Mouse (Mus musculus) heart, postnatal 0 days (tissue): ENCODE measurements around the gene Igfbp7. TPM values are rescaled to one million over a fixed set of nuclear protein-coding genes. Genes with fewer than 3 reads are reported as not detected.
"Not testable (repeated sequence)": the region's sequence is repeated elsewhere in the genome, so short reads cannot be mapped to it uniquely, and the experiment has no call there.

Experiments used
- ATAC-seq: fragments of 200-750 bp; cut with Nextera tagmentation; 2 replicates; pipeline ENCODE4 v1.8.0; 2017; ENCODE audit warnings: low read depth, moderate number of reproducible peaks, moderate library complexity; ENCODE audit not compliant: insufficient read depth
- DNase-seq: peaks from one replicate; pipeline ENCODE4 v3.0.0-alpha.2; 2016; ENCODE audit warnings: low spot score
- H3K27ac ChIP-seq: fragments of 300-500 bp; sonication (generic); 2 replicates; pipeline ENCODE4 v1.5.1; 2014; ENCODE audit warnings: low read depth, mild to moderate bottlenecking
- H3K27me3 ChIP-seq: fragments of 300-500 bp; sonication (generic); 2 replicates; pipeline ENCODE4 v1.6.1; 2014; ENCODE audit warnings: low read length, mixed read lengths; ENCODE audit not compliant: control insufficient read depth, insufficient read depth
- H3K36me3 ChIP-seq: fragments of 300-500 bp; sonication (generic); replicated peaks from 2 replicates; pipeline ENCODE4 v1.6.1; 2014; ENCODE audit warnings: low read length, mixed read lengths; ENCODE audit not compliant: control insufficient read depth, insufficient read depth
- H3K4me1 ChIP-seq: fragments of 300-500 bp; sonication (generic); 2 replicates; pipeline ENCODE4 v1.6.1; 2014; ENCODE audit warnings: antibody characterized with exemption; ENCODE audit not compliant: control insufficient read depth, insufficient read depth
- H3K4me2 ChIP-seq: fragments of 300-500 bp; sonication (generic); 2 replicates; pipeline ENCODE4 v1.6.1; 2014; ENCODE audit warnings: low read depth, mild to moderate bottlenecking, low read length, moderate library complexity
- H3K4me3 ChIP-seq: fragments of 300-500 bp; sonication (generic); 2 replicates; pipeline ENCODE4 v1.5.1; 2014; ENCODE audit warnings: low read depth, low read length
- H3K9ac ChIP-seq: fragments of 300-500 bp; sonication (generic); replicated peaks from 2 replicates; pipeline ENCODE4 v1.6.1; 2014; ENCODE audit warnings: low read depth, low read length, mixed read lengths
- H3K9me3 ChIP-seq: fragments of 300-500 bp; sonication (generic); replicated peaks from 2 replicates; pipeline ENCODE4 v1.6.1; 2016; ENCODE audit warnings: low read length; ENCODE audit not compliant: control insufficient read depth
- CTCF ChIP-seq: IDR thresholded peaks from 2 replicates; pipeline ENCODE4 v1.5.1; 2016; ENCODE audit warnings: antibody characterized with exemption, control low read depth, low read depth
- EP300 ChIP-seq: IDR thresholded peaks from 2 replicates; pipeline ENCODE4 v1.6.1; 2016; ENCODE audit warnings: antibody characterized with exemption, low read depth
- WGBS: fragments of 180-500 bp; shearing (Covaris S2); extraction: QIAGEN DNeasy Blood & Tissue Kit; methylation state at CpG from one replicate; pipeline ENCODE4 v1.1.7; 2014; 5-methylcytosine and 5-hydroxymethylcytosine counted together
- polyA plus RNA-seq: library from polyadenylated mRNA; unstranded; fragments of >200 nt; fragmentation: Nextera tagmentation; extraction: Ambion mirVana; gene quantifications from 2 replicates; pipeline ENCODE4 v1.2.1, GENCODE M21; 2015
- total RNA-seq: library from RNA; depleted of rRNA; stranded (reverse); fragments of >200 nt; gene quantifications from 2 replicates; pipeline ENCODE4 v1.2.3, GENCODE M21; 2014; ENCODE audit warnings: low replicate concordance

Gene Igfbp7
- total and polyA plus RNA-seq, 2 experiments from 2014 or later: 151 to 218 TPM

DNA sequence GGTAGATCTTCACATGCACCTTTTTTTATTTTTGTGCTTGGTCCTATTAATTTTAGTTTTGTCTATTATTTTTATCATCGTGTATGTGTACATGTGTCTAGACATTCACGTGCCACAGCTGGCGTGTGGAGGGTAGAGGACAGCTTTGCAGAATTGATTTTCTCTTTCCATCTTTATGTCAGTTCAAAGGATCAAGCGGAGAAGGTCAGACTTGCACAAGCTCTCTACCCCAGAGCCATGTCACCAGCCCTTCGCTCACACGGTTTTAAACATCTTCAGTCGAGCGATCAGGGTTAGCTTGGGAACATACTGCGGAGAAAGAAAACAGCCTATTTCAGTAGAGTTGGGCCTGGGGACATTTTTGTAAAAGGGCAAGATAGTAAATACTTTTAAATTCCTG lies 23.2 kb upstream of the Igfbp7 start:
- Histone ChIP-seq H3K4me1 (no peaks in the 10 kb centered on the region), H3K4me2 (no peak overlapping the region), H3K27ac (no peak overlapping the region), H3K27me3 (no peaks in the 10 kb centered on the region), H3K36me3 (no peaks in the 10 kb centered on the region), H3K9ac (no peak overlapping the region), H3K9me3 (no peaks in the 10 kb centered on the region), H3K4me3 (no peak overlapping the region)
- WGBS: 85% methylated on average over 9 of the region's 9 CpGs
- TF ChIP-seq EP300 (no peak), CTCF (no peak)
- ATAC-seq (no peak), DNase-seq (no peak)

DNA sequence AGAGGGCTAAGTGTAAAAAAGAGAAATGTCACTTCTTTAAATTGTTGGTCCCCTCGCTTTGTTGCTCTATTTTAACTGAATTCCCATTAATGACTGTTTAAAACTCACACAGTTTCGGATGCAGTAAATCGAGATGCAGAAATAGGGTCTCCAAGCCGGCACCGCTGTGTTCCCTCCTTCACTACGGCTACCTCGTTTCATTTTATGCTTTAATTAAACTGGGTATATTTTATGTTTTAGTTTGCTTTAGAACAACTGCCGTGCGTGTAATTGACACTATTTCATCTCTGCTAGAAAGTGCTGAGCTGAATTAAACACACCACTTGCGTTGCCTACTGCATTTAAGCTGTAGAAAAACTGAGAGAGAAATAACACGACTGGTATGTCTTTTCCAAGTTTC lies 22.6 kb upstream of the Igfbp7 start:
- H3K36me3 ChIP-seq: no peaks in the 10 kb centered on the region
- H3K4me2 ChIP-seq: no peak overlapping the region
- DNase-seq (no peak), ATAC-seq (no peak)
- H3K9me3 ChIP-seq: no peaks in the 10 kb centered on the region
- no peak for TF ChIP-seq EP300
- no peak for TF ChIP-seq CTCF
- H3K27ac ChIP-seq: no peak overlapping the region
- H3K27me3 ChIP-seq: no peaks in the 10 kb centered on the region
- 81% methylated on average over 11 of the region's 11 CpGs for WGBS
- no peaks in the 10 kb centered on the region for H3K4me1 ChIP-seq
- no peak overlapping the region for H3K9ac ChIP-seq
- no peak overlapping the region for H3K4me3 ChIP-seq

DNA sequence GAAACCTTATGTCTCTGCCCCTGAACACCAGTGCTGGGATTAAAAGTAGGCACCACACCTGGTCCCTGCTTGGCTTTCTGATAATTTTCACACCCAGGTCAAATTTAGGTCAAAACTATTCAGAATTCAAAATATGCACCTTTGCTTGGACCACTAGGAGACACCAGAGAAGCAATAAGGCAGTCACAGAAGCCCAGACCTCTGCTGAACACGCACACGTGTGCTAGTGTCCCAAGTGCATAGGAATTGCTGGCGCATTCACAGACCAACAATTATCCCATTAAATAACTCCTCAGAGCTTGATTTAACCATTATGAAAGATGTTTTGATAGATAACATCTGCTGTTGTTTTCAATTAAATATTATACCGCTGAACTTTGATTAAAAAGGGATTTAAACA lies 22.2 kb upstream of the Igfbp7 start:
- no peak for DNase-seq
- ATAC-seq: no peak
- Histone ChIP-seq H3K27me3 (no peaks in the 10 kb centered on the region), H3K9me3 (no peaks in the 10 kb centered on the region), H3K36me3 (no peaks in the 10 kb centered on the region), H3K9ac (no peak overlapping the region), H3K27ac (no peak overlapping the region), H3K4me2 (no peak overlapping the region), H3K4me1 (no peaks in the 10 kb centered on the region), H3K4me3 (no peak overlapping the region)
- TF ChIP-seq EP300 (no peak), CTCF (no peak)
- 87% methylated on average over 4 of the region's 4 CpGs for WGBS

DNA sequence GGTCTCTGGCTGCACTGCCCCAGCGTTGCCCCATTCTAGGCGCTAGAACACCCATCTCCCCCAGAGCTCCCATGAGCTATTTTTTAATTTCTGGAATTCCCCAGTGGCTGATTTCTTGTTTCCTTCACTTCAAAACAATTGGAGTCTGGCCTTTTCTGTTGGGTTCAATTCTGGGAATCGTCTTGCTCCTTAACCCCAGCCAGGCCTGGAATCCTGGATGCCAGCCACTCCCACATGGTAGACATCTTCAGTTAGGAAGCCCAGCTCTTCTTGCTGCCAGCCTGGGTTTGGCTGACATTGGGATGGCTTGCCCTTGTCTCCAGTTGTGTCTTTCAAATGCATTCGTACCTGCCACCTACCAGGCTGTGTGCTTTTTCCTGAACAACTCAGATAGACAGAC lies 20.7 kb upstream of the Igfbp7 start:
- H3K9me3 ChIP-seq: 0 out of 2 replicates have a peak, but pooled peaks cover 6% of the 10 kb centered on the region
- 73% methylated on average over 4 of the region's 4 CpGs for WGBS
- no peaks in the 10 kb centered on the region for H3K4me1 ChIP-seq
- H3K27me3 ChIP-seq: no peaks in the 10 kb centered on the region
- no peak overlapping the region for H3K9ac ChIP-seq
- H3K4me3 ChIP-seq: no peak overlapping the region
- DNase-seq: no peak
- no peak overlapping the region for H3K27ac ChIP-seq
- no peak overlapping the region for H3K4me2 ChIP-seq
- TF ChIP-seq EP300: no peak
- TF ChIP-seq CTCF: no peak
- H3K36me3 ChIP-seq: no peaks in the 10 kb centered on the region
- no peak for ATAC-seq

DNA sequence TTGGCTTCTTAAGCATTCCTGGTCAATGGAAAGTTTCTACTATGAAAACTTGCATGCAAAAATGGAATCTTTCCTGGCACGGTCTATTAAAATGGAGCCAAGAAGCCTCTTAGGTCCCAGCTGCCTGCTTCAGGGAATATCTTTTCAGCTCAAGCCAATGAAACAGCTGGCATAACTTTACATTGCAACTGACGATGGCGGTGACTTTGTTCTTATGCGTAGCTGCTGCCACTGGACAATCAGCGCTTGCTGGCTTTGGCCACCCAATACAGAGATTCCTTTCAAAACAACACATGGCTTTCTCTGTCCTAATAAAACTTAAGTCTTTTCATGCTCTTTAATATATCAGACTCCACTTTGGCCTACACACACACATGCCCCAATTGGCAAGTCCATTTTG lies 20.1 kb upstream of the Igfbp7 start:
- no peak for DNase-seq
- Histone ChIP-seq H3K9me3 (0 out of 2 replicates have a peak, but pooled peaks cover 6% of the 10 kb centered on the region), H3K27ac (no peak overlapping the region), H3K4me1 (no peaks in the 10 kb centered on the region), H3K27me3 (no peaks in the 10 kb centered on the region), H3K9ac (no peak overlapping the region), H3K36me3 (no peaks in the 10 kb centered on the region), H3K4me2 (no peak overlapping the region), H3K4me3 (no peak overlapping the region)
- 87% methylated on average over 5 of the region's 5 CpGs for WGBS
- no peak for ATAC-seq
- TF ChIP-seq EP300 (no peak), CTCF (no peak)

DNA sequence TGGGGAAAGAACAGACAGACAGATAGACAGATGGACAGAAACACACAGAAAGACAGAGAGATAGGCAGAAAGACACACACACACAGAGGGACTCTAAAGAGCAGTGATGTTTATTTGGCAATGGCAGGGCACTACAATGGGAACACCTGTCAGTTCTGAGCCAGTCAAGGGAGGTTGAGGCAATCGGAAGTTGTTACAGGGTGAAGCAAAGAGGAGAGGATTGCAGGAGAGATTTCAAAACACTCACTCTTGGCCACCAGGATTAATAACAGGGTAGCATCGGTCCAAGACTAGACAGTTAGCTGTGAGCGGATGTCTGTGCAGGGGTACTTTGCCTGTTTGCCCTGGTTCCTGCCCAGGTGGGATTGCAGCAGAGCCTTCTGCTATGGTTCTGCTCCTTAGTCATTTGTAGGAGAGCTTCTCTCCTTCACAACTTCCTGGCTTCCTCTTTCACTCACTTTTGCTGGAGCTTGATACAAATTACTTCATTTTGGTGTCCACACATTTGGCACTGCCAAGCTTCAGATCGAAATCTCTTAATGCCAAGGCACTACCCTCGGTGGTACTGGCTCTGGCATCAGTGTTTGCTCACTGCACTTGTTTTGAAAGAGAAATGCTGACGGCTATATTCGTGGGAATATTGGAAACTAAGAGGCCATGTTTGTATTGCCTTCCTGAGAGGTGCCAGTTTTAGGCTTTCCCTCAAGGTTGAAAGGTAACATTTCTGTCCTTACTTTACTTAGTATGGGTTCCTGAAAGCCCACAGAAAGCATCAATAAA lies 18.1 kb upstream of the Igfbp7 start:
- Histone ChIP-seq H3K9ac (no peak overlapping the region), H3K27ac (no peak overlapping the region), H3K4me2 (no peak overlapping the region), H3K9me3 (0 out of 2 replicates have a peak, but pooled peaks cover 6% of the 10 kb centered on the region), H3K27me3 (no peaks in the 10 kb centered on the region), H3K36me3 (no peaks in the 10 kb centered on the region), H3K4me1 (no peaks in the 10 kb centered on the region), H3K4me3 (no peak overlapping the region)
- 66% methylated on average over 7 of the region's 7 CpGs for WGBS
- DNase-seq: no peak
- ATAC-seq: no peak
- TF ChIP-seq EP300: no peak
- no peak for TF ChIP-seq CTCF

DNA sequence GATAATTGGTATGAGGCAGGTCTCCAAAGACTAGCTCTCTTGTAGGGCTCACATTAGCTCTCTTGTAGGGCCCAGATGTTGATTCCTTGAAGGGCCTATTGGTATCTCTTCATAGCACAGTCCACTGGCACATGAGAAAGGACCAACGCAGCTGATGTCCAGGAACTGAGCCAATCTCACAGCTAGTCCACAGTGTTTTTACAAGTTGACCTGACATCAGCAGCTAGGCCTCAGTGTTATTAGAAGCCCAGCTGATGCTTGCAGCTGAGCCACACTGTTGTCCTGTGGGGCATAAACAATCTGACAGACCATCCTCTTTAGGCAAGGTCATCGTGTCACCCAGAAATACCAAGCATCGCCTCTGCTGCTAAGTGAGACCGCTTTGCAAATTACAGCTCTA lies 11.7 kb upstream of the Igfbp7 start:
- not testable (repeated sequence) for H3K4me1 ChIP-seq, ATAC-seq, DNase-seq, H3K9me3 ChIP-seq, H3K27ac ChIP-seq, H3K4me3 ChIP-seq, H3K36me3 ChIP-seq, H3K4me2 ChIP-seq, H3K27me3 ChIP-seq, H3K9ac ChIP-seq
- 35% methylated on average over 4 of the region's 4 CpGs for WGBS
